Mouse (Mus musculus) lung, postnatal 10 days (tissue): ENCODE measurements around the gene Disc1.

Experiments used
- DNase-seq: peaks from one replicate; pipeline ENCODE4 v3.0.0; 2021

The Disc1 gene

GRCm38 (mm10) chr8:125225266-125225665 is 171.3 kb downstream of the Disc1 start:
- no peak for DNase-seq

- peak; percentile 75 for DNase-seq
Observed at GRCm38 (mm10) chr8:125226989-125227624, 173.1 kb downstream of the Disc1 start.

- DNase-seq = no peak
Observed at GRCm38 (mm10) chr8:125230526-125231131, 176.6 kb downstream of the Disc1 start.

- DNase-seq = no peak
Observed at GRCm38 (mm10) chr8:125232724-125233123, 178.7 kb downstream of the Disc1 start.

GRCm38 (mm10) chr8:125235898-125236835 is 182.2 kb downstream of the Disc1 start:
- peak; percentile 16 for DNase-seq

GRCm38 (mm10) chr8:125240763-125241162 is 186.8 kb downstream of the Disc1 start:
- DNase-seq = no peak

GRCm38 (mm10) chr8:125242382-125242781 is 188.4 kb downstream of the Disc1 start:
- peak; percentile 63 for DNase-seq

GRCm38 (mm10) chr8:125242921-125243320 is 188.9 kb downstream of the Disc1 start:
- DNase-seq = peak; percentile 62

GRCm38 (mm10) chr8:125246737-125247292 is 192.8 kb downstream of the Disc1 start:
- DNase-seq = no peak

- no peak for DNase-seq
Observed at GRCm38 (mm10) chr8:125247349-125247748, 193.4 kb downstream of the Disc1 start.

GRCm38 (mm10) chr8:125252946-125253345 is 199.0 kb downstream of the Disc1 start:
- DNase-seq = no peak

GRCm38 (mm10) chr8:125253505-125254180 is 199.6 kb downstream of the Disc1 start:
- DNase-seq = peak; percentile 72

GRCm38 (mm10) chr8:125254188-125255005 is 200.4 kb downstream of the Disc1 start:
- peak; percentile 93 for DNase-seq

- DNase-seq = no peak
Observed at GRCm38 (mm10) chr8:125255006-125255685, 201.2 kb downstream of the Disc1 start.

GRCm38 (mm10) chr8:125257660-125258059 is 203.7 kb downstream of the Disc1 start:
- DNase-seq = no peak

- peak; percentile 51 for DNase-seq
Observed at GRCm38 (mm10) chr8:125258806-125259500, 205.0 kb downstream of the Disc1 start.

- peak; percentile 67 for DNase-seq
Observed at GRCm38 (mm10) chr8:125268181-125268705, 214.2 kb downstream of the Disc1 start.

GRCm38 (mm10) chr8:125270292-125270691 is 216.3 kb downstream of the Disc1 start:
- no peak for DNase-seq

GRCm38 (mm10) chr8:125271357-125271756 is 217.4 kb downstream of the Disc1 start:
- DNase-seq = no peak
